In genomic region chr1:166049046-166049827, GRCm38 (mm10) we compare ENCODE assay signal across 8 mouse cellular contexts. TPM values are rescaled to one million over a fixed set of nuclear protein-coding genes. Genes with fewer than 3 reads are reported as not detected.
DNase-seq lines count a peak whose midpoint lies in the region; ATAC-seq and TF ChIP-seq lines count a peak whose summit lies in the region.

No protein-coding gene starts in this region.

- H3K9me3 ChIP-seq in kidney, postnatal 0 days (replicated peaks; ENCODE audit: low read length) = no peaks in the 10 kb centered on the region
- H3K9me3 ChIP-seq in hindbrain, embryonic 16.5 days (ENCODE audit: control insufficient read depth, low read length) = no peaks in the 10 kb centered on the region

- H3K9ac ChIP-seq in kidney, postnatal 0 days (ENCODE audit: low read depth, low read length) = no peak overlapping the region
- no peak overlapping the region; the same call in 1 of the 2 replicates for H3K9ac ChIP-seq in hindbrain, embryonic 16.5 days (ENCODE audit: low read depth, low read length)

- H3K36me3 ChIP-seq in kidney, postnatal 0 days (ENCODE audit: insufficient read depth, low read length) = no peaks in the 10 kb centered on the region
- no peaks in the 10 kb centered on the region for H3K36me3 ChIP-seq in hindbrain, embryonic 16.5 days (ENCODE audit: control insufficient read depth, insufficient read depth, low read length)
- H3K36me3 ChIP-seq in myocyte (ENCODE audit: control insufficient read depth, insufficient read depth) = no peaks in the 10 kb centered on the region

- H3ac ChIP-seq in myocyte (ENCODE audit: control insufficient read depth, insufficient read length) = peak overlapping the region; percentile 6

- H3K27ac ChIP-seq in kidney, postnatal 0 days = no peak overlapping the region
- H3K27ac ChIP-seq in hindbrain, embryonic 16.5 days (ENCODE audit: low read depth, low read length) = no peak overlapping the region

- H3K4me2 ChIP-seq in kidney, postnatal 0 days (ENCODE audit: low read length) = peak overlapping the region; percentile 90
- peak overlapping the region; percentile 79 for H3K4me2 ChIP-seq in hindbrain, embryonic 16.5 days (ENCODE audit: low read length)
- peak overlapping the region; percentile 98 for H3K4me2 ChIP-seq in myocyte (ENCODE audit: low read depth)

- no peak for ATAC-seq in kidney, postnatal 0 days (replicated peaks; ENCODE audit: low FRiP score, low read depth)
- ATAC-seq in hindbrain, embryonic 16.5 days = peak; percentile 73
- ATAC-seq in cerebellum, adult (ENCODE audit: insufficient number of reproducible peaks, low FRiP score, low TSS enrichment) = no peak

- H3K79me2 ChIP-seq in myocyte (ENCODE audit: control insufficient read depth, insufficient read depth) = no peaks in the 10 kb centered on the region

- H3K27me3 ChIP-seq in kidney, postnatal 0 days (ENCODE audit: insufficient read depth, low read length) = no peaks in the 10 kb centered on the region
- peaks cover 6% of the 10 kb centered on the region; the same call in 1 of the 2 replicates for H3K27me3 ChIP-seq in hindbrain, embryonic 16.5 days (replicated peaks; ENCODE audit: control insufficient read depth, insufficient read depth, low read length)
- no peaks in the 10 kb centered on the region for H3K27me3 ChIP-seq in myocyte (ENCODE audit: control insufficient read depth, insufficient read depth, insufficient read length)

- DNase-seq in kidney, postnatal 0 days (ENCODE audit: low spot score) = no peak
- no peak for DNase-seq in kidney, adult 11 months
- peak; percentile 80 for DNase-seq in embryo, embryonic 10.5 days (ENCODE audit: low spot score)
- DNase-seq in cerebellum, postnatal 14 days = no peak
- no peak for DNase-seq in urinary bladder, postnatal 10 days (ENCODE audit: low spot score)

- H3K4me3 ChIP-seq in kidney, postnatal 0 days (replicated peaks; ENCODE audit: low read depth, low read length) = peak overlapping the region; percentile 29; the same call in 1 of the 2 replicates
- H3K4me3 ChIP-seq in hindbrain, embryonic 16.5 days (ENCODE audit: low read length) = peak overlapping the region; percentile 42
- peak overlapping the region; percentile 51 for H3K4me3 ChIP-seq in myocyte

- peaks cover 3% of the 10 kb centered on the region; the same call in 1 of the 2 replicates for H3K4me1 ChIP-seq in kidney, postnatal 0 days (replicated peaks; ENCODE audit: insufficient read depth, low read length)
- peaks cover 13% of the 10 kb centered on the region for H3K4me1 ChIP-seq in hindbrain, embryonic 16.5 days (ENCODE audit: control insufficient read depth, insufficient read depth, low read depth, low read length)

- WGBS in kidney, postnatal 0 days = 11% methylated on average over 11 of the region's 11 CpGs
- WGBS in hindbrain, embryonic 16.5 days = 6% methylated on average over 11 of the region's 11 CpGs

- TF ChIP-seq CTCF in kidney, postnatal 0 days (IDR thresholded peaks at IDR 0.05; ENCODE audit: low read depth) = no peak

- no peak for TF ChIP-seq POLR2A in myocyte (IDR thresholded peaks at IDR 0.05; ENCODE audit: insufficient read length, low read depth)

TF ChIP-seq in myocyte, 11 proteins besides CTCF, POLR2A, EP300 and RAD21:
- TF ChIP-seq USF1 (IDR thresholded peaks at IDR 0.05; ENCODE audit: low read depth) (no peak), MYOG (IDR thresholded peaks at IDR 0.05; ENCODE audit: control insufficient read depth in 1 of 3, insufficient read depth in 1 of 3, insufficient read length in 2 of 3, low read depth in 2 of 3) (peak in 1 of 3 experiments; percentile 8)

RNA-seq across cellular contexts. Expression of gene Pou2f1, which starts 46.8 kb away (rescaled TPM):
- polyA plus RNA-seq in kidney, postnatal 0 days (2015; fragmentation: Nextera tagmentation; extraction: Ambion mirVana) = 11.6 and 11.7 TPM in 2 replicates
- polyA plus RNA-seq in hindbrain, embryonic 16.5 days (2015; fragmentation: Nextera tagmentation; extraction: Ambion mirVana) = 14.3 and 15.5 TPM in 2 replicates
- polyA plus RNA-seq in myocyte (2012; fragmentation: generic; extraction: Trizol) = 2.1 TPM
